Mouse (Mus musculus): Measurements from ENCODE around the gene Atp5j2.
"Not testable (repeated sequence)": the region's sequence is repeated elsewhere in the genome, so short reads cannot be mapped to it uniquely, and the experiment has no call there.

Atp5j2 gene

GRCm38 (mm10) chr5:145191962-145192361 lies at the start of gene Atp5j2:
TSS of gene Atp5j2 (minus strand) at chr5:145192062.
- in situ Hi-C loops (cut with MboI, MseI), result no loop called here

GRCm38 (mm10) chr5:145234636-145235035 lies 42.8 kb upstream of the Atp5j2 start:
- in situ Hi-C loops (cut with MboI, MseI), result no loop called here

- in situ Hi-C loops (cut with MboI, MseI), result no loop called here
Observed at GRCm38 (mm10) chr5:145231893-145232411, 40.1 kb upstream of the Atp5j2 start.

GRCm38 (mm10) chr5:145231367-145231871 lies 39.6 kb upstream of the Atp5j2 start, which contains the start of gene Zfp655:
TSS of gene Zfp655 (plus strand) at chr5:145231715.
- in situ Hi-C loops (cut with MboI, MseI), result no loop called here

GRCm38 (mm10) chr5:145230641-145231040 lies 38.8 kb upstream of the Atp5j2 start:
- in situ Hi-C loops (cut with MboI, MseI), result no loop called here

GRCm38 (mm10) chr5:145229283-145229682 lies 37.4 kb upstream of the Atp5j2 start:
- in situ Hi-C loops (cut with MboI, MseI), result not testable (repeated sequence)

GRCm38 (mm10) chr5:145226453-145226852 lies 34.6 kb upstream of the Atp5j2 start:
- in situ Hi-C loops (cut with MboI, MseI), result no loop called here

GRCm38 (mm10) chr5:145223395-145223794 lies 31.5 kb upstream of the Atp5j2 start:
- in situ Hi-C loops (cut with MboI, MseI), result no loop called here

- in situ Hi-C loops (cut with MboI, MseI), result no loop called here
Observed at GRCm38 (mm10) chr5:145222840-145223239, 31.0 kb upstream of the Atp5j2 start.

GRCm38 (mm10) chr5:145219981-145220380 lies 28.1 kb upstream of the Atp5j2 start:
- in situ Hi-C loops (cut with MboI, MseI), result no loop called here

GRCm38 (mm10) chr5:145218671-145219070 lies 26.8 kb upstream of the Atp5j2 start:
- in situ Hi-C loops (cut with MboI, MseI), result no loop called here

- in situ Hi-C loops (cut with MboI, MseI), result no loop called here
Observed at GRCm38 (mm10) chr5:145218206-145218605, 26.3 kb upstream of the Atp5j2 start.

GRCm38 (mm10) chr5:145217746-145218145 lies 25.9 kb upstream of the Atp5j2 start:
- in situ Hi-C loops (cut with MboI, MseI), result no loop called here

GRCm38 (mm10) chr5:145214679-145215078 lies 22.8 kb upstream of the Atp5j2 start:
- in situ Hi-C loops (cut with MboI, MseI), result no loop called here

- in situ Hi-C loops (cut with MboI, MseI), result no loop called here
Observed at GRCm38 (mm10) chr5:145213505-145213904, 21.6 kb upstream of the Atp5j2 start.

GRCm38 (mm10) chr5:145212216-145212615 lies 20.4 kb upstream of the Atp5j2 start:
- in situ Hi-C loops (cut with MboI, MseI), result no loop called here

GRCm38 (mm10) chr5:145211340-145211739 lies 19.5 kb upstream of the Atp5j2 start:
- in situ Hi-C loops (cut with MboI, MseI), result no loop called here

- in situ Hi-C loops (cut with MboI, MseI), result not testable (repeated sequence)
Observed at GRCm38 (mm10) chr5:145208391-145208790, 16.5 kb upstream of the Atp5j2 start.

- in situ Hi-C loops (cut with MboI, MseI), result no loop called here
Observed at GRCm38 (mm10) chr5:145207954-145208353, 16.1 kb upstream of the Atp5j2 start.

- in situ Hi-C loops (cut with MboI, MseI), result no loop called here
Observed at GRCm38 (mm10) chr5:145207385-145207784, 15.5 kb upstream of the Atp5j2 start.

GRCm38 (mm10) chr5:145205041-145205440 lies 13.2 kb upstream of the Atp5j2 start:
- in situ Hi-C loops (cut with MboI, MseI), result no loop called here

- in situ Hi-C loops (cut with MboI, MseI), result no loop called here
Observed at GRCm38 (mm10) chr5:145203936-145204691, 12.3 kb upstream of the Atp5j2 start, which contains the start of gene Zkscan5. TSS of gene Zkscan5 (plus strand) at chr5:145204562.

GRCm38 (mm10) chr5:145202446-145202845 lies 10.6 kb upstream of the Atp5j2 start:
- in situ Hi-C loops (cut with MboI, MseI), result no loop called here

Data from T-helper 1 cell (primary cell).